Mouse (Mus musculus) fibroblast of lung, adult 2 months (primary cell): ENCODE data around the gene Wdr70.
A peak's percentile ranks its signal among the peaks of the same experiment; 100 is the strongest.

ENCODE experiments used
- DNase-seq: peaks from one replicate; pipeline ENCODE4 v3.0.0-alpha.2; 2011; ENCODE audit warnings: low read depth

The Wdr70 gene

GRCm38 (mm10) chr15:7862890-7863289 is 236.1 kb downstream of the Wdr70 start:
- DNase-seq, result peak; percentile 69

- no peak for DNase-seq
These were observed 240.2 kb downstream of the Wdr70 start for GRCm38 (mm10) chr15:7858841-7859240.

- no peak for DNase-seq
These were observed 241.6 kb downstream of the Wdr70 start for GRCm38 (mm10) chr15:7857418-7857817.

- DNase-seq, result no peak
These were observed 256.6 kb downstream of the Wdr70 start for GRCm38 (mm10) chr15:7842398-7842797.

- DNase-seq, result no peak
These were observed 257.3 kb downstream of the Wdr70 start for GRCm38 (mm10) chr15:7841664-7842063.

- peak; percentile 40 for DNase-seq
These were observed 260.1 kb downstream of the Wdr70 start for GRCm38 (mm10) chr15:7838921-7839309.

GRCm38 (mm10) chr15:7838060-7838920 is 260.7 kb downstream of the Wdr70 start:
- DNase-seq, result peak; percentile 85

- DNase-seq, result no peak
These were observed 263.6 kb downstream of the Wdr70 start for GRCm38 (mm10) chr15:7835404-7835803.

- no peak for DNase-seq
These were observed 273.5 kb downstream of the Wdr70 start for GRCm38 (mm10) chr15:7825530-7825929.

GRCm38 (mm10) chr15:7823886-7824285 is 275.1 kb downstream of the Wdr70 start:
- no peak for DNase-seq
